Mouse (Mus musculus) testis, adult 2 months (tissue): Measurements from ENCODE around the gene Dnajc13. TPM values are rescaled to one million over a fixed set of nuclear protein-coding genes. Genes with fewer than 3 reads are reported as not detected.

Experiments used
- H3K27ac ChIP-seq: fragments of 200-500 bp; 2 replicates; pipeline ENCODE4 v1.5.1; 2012; ENCODE audit warnings: low read depth, low read length; ENCODE audit not compliant: control insufficient read depth, insufficient read depth
- H3K27me3 ChIP-seq: fragments of 200-500 bp; 2 replicates; pipeline ENCODE4 v1.6.1; 2012; ENCODE audit warnings: mild to moderate bottlenecking, low read length, moderate library complexity; ENCODE audit not compliant: control insufficient read depth, insufficient read depth
- H3K36me3 ChIP-seq: fragments of 200-500 bp; 2 replicates; pipeline ENCODE4 v1.6.1; 2012; ENCODE audit warnings: mild to moderate bottlenecking, low read length; ENCODE audit not compliant: control insufficient read depth, insufficient read depth
- H3K4me1 ChIP-seq: fragments of 200-500 bp; 2 replicates; pipeline ENCODE4 v1.6.1; 2012; ENCODE audit warnings: low read length; ENCODE audit not compliant: control insufficient read depth, insufficient read depth
- H3K4me3 ChIP-seq: fragments of 200-500 bp; 2 replicates; pipeline ENCODE4 v1.5.1; 2012; ENCODE audit warnings: low read depth, mild to moderate bottlenecking, low read length, moderate library complexity, mixed read lengths; ENCODE audit not compliant: control insufficient read depth
- CTCF ChIP-seq: fragments of 200-500 bp; IDR thresholded peaks from 2 replicates; pipeline ENCODE4 v1.5.1; 2012; ENCODE audit warnings: low read depth, mild to moderate bottlenecking, inconsistent platforms, low read length, moderate library complexity; ENCODE audit not compliant: control insufficient read depth, insufficient read depth, insufficient replicate concordance
- POLR2A ChIP-seq: fragments of 200-500 bp; IDR thresholded peaks from 2 replicates; pipeline ENCODE4 v1.6.1; 2012; ENCODE audit warnings: low read depth, mild to moderate bottlenecking, inconsistent platforms, low read length, moderate library complexity; ENCODE audit not compliant: control insufficient read depth
- polyA plus RNA-seq: library from polyadenylated mRNA; depleted of rRNA; stranded (reverse); fragments of >200 nt; gene quantifications from 2 replicates; pipeline ENCODE4 v1.2.3, GENCODE M21; 2012

Dnajc13 gene
- polyA plus RNA-seq, 1 experiment, result 26.7 TPM

- Histone ChIP-seq H3K27me3 (no peaks in the 10 kb centered on the region), H3K36me3 (no peaks in the 10 kb centered on the region), H3K4me1 (no peaks in the 10 kb centered on the region; the same call in 1 of the 2 replicates), H3K27ac (no peak overlapping the region), H3K4me3 (no peak overlapping the region)
- TF ChIP-seq CTCF (no peak), POLR2A (no peak)
Observed at GRCm38 (mm10) chr9:104271642-104272041, 8.9 kb upstream of the Dnajc13 start.

GRCm38 (mm10) chr9:104269944-104270343 lies 7.2 kb upstream of the Dnajc13 start:
- no peaks in the 10 kb centered on the region for H3K4me1 ChIP-seq
- TF ChIP-seq POLR2A (no peak), CTCF (no peak)
- H3K27ac ChIP-seq, result no peak overlapping the region
- no peak overlapping the region for H3K4me3 ChIP-seq
- H3K36me3 ChIP-seq, result no peaks in the 10 kb centered on the region
- no peaks in the 10 kb centered on the region for H3K27me3 ChIP-seq

- no peak overlapping the region for H3K4me3 ChIP-seq
- no peaks in the 10 kb centered on the region for H3K4me1 ChIP-seq
- TF ChIP-seq POLR2A, result no peak
- TF ChIP-seq CTCF, result no peak
- H3K27me3 ChIP-seq, result no peaks in the 10 kb centered on the region
- H3K36me3 ChIP-seq, result no peaks in the 10 kb centered on the region
- no peak overlapping the region for H3K27ac ChIP-seq
Observed at GRCm38 (mm10) chr9:104269349-104269871, 6.7 kb upstream of the Dnajc13 start.

GRCm38 (mm10) chr9:104264567-104264966 lies 1.8 kb upstream of the Dnajc13 start:
- no peaks in the 10 kb centered on the region for H3K36me3 ChIP-seq
- no peak overlapping the region for H3K4me3 ChIP-seq
- H3K27ac ChIP-seq, result no peak overlapping the region
- peaks cover 5% of the 10 kb centered on the region for H3K4me1 ChIP-seq
- H3K27me3 ChIP-seq, result no peaks in the 10 kb centered on the region
- no peak for TF ChIP-seq CTCF
- no peak for TF ChIP-seq POLR2A

- peak overlapping the region; percentile 99 for H3K4me3 ChIP-seq
- peak overlapping the region; percentile 75; the same call in 1 of the 2 replicates for H3K27ac ChIP-seq
- H3K4me1 ChIP-seq, result peaks cover 5% of the 10 kb centered on the region
- no peak for TF ChIP-seq POLR2A
- TF ChIP-seq CTCF, result no peak
- no peaks in the 10 kb centered on the region for H3K36me3 ChIP-seq
- no peaks in the 10 kb centered on the region for H3K27me3 ChIP-seq
Observed at GRCm38 (mm10) chr9:104262016-104262762, 541 bp downstream of the Dnajc13 start.

- TF ChIP-seq POLR2A (no peak), CTCF (no peak)
- Histone ChIP-seq H3K27ac (no peak overlapping the region), H3K4me1 (peaks cover 5% of the 10 kb centered on the region), H3K4me3 (no peak overlapping the region), H3K36me3 (no peaks in the 10 kb centered on the region), H3K27me3 (no peaks in the 10 kb centered on the region)
Observed at GRCm38 (mm10) chr9:104260306-104260705, 2.4 kb downstream of the Dnajc13 start.

GRCm38 (mm10) chr9:104256085-104256484 lies 6.6 kb downstream of the Dnajc13 start:
- Histone ChIP-seq H3K4me3 (no peak overlapping the region), H3K27ac (no peak overlapping the region), H3K4me1 (no peaks in the 10 kb centered on the region), H3K36me3 (no peaks in the 10 kb centered on the region), H3K27me3 (no peaks in the 10 kb centered on the region)
- TF ChIP-seq CTCF, result no peak
- TF ChIP-seq POLR2A, result no peak
